Mouse (Mus musculus): Measurements from ENCODE around the gene Opn1mw.
"Not testable (repeated sequence)": the region's sequence is repeated elsewhere in the genome, so short reads cannot be mapped to it uniquely, and the experiment has no call there.

Opn1mw gene

GRCm38 (mm10) chrX:74127164-74127563 is at the start of gene Opn1mw:
Opn1mw (plus strand) TSS chrX:74127464.
- no peak for DNase-seq (ENCODE audit: low spot score)

GRCm38 (mm10) chrX:74084276-74084837 is 42.9 kb upstream of the Opn1mw start:
- no peak for DNase-seq (ENCODE audit: low spot score)

DNA sequence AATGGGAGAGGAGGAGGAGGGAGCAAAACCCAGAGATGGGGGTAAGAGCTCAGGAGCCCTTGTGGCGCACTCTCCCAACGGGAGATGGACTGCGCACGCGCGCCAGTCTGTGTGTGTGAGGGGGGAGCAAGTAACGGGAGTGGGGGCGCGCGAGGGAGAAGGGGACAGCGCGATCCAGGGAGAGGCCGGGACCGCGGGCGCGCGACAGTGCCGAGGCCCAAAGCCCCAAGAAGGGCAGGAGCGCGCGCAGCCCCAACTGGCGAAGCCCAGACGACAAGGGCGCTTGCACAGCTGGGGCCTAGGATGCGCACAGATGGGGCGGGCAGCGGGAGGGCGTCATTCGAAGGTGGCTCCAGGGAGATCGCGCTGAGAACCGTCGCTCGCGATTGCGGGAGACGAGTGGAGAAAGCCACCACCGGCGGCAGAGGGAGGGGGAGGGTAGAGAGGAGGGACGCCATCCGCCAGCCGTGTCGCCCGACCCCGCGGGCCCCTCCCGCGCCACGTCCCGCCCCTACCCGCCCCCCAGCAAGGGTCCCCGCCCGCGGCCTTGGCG is 42.2 kb upstream of the Opn1mw start:
- DNase-seq (ENCODE audit: low spot score): peak; percentile 70

DNA sequence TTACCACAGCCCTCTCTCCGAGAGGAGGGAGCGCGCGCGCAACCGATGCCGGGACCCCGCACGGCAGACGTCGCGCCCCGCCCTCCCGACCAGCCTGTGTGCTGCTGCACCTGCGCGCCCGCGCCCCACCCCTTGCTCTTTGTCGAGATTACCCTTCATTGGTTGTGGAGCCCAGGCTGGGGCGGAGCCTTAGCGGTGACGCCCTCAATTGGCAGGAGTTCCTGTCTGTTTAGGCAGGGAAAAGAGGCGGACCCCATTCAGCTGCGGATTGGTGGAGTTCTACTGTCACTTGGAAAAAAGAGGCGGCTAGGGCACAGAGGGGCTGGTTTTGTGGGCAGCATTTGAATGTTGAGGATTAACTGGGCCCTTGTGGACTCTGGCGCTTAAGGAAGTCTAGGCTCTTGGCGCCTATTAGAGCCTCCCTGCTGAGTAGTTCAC is 41.6 kb upstream of the Opn1mw start:
- DNase-seq (ENCODE audit: low spot score): peak; percentile 98

GRCm38 (mm10) chrX:74095130-74095529 is 32.1 kb upstream of the Opn1mw start:
- no peak for DNase-seq (ENCODE audit: low spot score)

DNA sequence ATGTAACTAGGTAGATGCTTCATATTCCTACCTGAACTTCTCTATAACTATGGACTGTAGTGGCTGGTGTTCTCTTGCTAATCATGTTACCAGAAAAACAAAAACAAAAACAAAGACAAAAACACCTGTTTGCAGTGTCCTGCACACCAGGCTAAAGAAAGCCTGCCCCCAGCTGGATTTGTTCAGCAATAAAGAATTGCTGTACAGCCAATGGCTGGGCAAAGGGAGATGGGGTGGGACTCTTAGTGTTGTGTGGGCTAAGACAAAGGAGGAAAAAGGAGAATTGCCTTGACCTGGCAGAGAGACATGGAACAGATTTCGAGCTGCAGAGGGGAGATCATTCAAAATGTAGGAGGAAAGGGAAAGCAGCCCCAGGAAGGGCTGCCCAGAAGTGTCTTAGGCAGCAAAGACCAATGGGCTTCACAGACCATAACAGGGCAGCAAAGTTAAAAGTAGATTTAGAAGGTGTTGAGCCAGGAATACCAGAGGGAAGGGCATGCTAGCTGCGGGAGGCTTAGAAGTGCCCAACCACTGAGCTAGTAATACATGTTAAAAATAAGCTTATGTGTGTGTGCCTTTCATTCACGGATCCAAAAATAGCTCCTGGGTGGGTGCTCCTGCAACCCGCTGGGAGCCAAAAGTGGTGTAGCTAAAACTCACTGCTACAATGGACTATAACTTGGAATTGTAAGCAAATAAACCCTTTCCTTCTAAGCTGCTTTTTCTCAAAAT is 23.6 kb upstream of the Opn1mw start:
- DNase-seq (ENCODE audit: low spot score): no peak

DNA sequence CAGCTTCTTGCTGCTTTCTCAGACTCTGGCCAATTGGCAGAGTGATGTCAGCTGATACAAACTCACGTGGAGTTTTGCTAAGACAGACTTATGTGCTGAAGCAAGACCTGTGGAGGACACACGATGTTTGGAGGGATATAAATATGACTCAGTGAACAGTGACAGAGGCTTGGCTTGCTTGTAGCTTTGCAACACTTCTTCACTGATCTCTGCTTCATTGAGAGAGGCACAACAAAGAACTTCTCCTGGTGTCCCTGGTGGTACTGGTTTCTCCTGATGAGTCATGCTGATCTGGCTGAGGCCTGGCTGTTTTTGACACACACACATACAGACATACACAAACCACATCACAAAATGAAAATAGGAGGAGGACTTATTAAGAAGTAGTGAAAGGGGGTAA is 21.3 kb upstream of the Opn1mw start:
- DNase-seq (ENCODE audit: low spot score): no peak

GRCm38 (mm10) chrX:74108747-74109146 is 18.5 kb upstream of the Opn1mw start:
- DNase-seq (ENCODE audit: low spot score): no peak

DNA sequence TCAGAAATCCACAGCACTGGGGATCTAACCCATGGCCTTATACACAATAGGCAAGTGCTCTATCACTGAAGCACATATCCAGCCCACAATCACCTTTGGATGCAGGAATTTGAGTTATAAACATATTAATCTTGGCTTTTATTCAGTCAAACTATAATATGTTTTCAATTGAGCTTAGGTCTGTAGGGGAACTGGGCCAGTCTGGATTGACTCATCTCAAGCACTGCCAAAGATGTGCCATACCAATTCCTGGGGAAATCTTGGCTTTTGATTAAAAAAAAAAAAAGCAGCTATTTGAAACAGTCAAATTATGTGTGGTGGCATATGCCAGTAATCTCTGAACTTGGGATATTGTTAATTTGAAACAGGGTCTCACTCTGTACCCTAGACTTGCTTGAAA is 13.2 kb upstream of the Opn1mw start:
- DNase-seq (ENCODE audit: low spot score): no peak

DNA sequence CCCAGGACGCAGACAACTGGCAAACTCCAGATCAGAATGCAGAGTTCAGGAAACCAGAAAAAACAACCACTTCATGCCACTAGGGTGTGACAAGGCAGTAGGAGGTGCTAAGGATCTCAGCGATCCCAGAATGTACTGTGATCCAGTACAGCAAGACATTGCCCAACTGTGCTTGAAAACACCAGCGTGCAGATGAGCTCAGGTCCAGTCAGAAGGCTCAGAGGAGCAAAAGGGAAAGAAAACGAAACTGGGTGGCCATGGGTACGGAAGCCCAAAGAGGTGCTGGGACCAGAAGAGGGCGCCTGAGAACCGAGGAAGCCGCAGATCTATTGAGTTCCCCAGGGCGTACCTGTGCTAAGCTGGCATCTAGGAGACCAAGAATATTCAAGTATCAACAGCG is 11.8 kb upstream of the Opn1mw start:
- DNase-seq (ENCODE audit: low spot score): peak; percentile 63

DNA sequence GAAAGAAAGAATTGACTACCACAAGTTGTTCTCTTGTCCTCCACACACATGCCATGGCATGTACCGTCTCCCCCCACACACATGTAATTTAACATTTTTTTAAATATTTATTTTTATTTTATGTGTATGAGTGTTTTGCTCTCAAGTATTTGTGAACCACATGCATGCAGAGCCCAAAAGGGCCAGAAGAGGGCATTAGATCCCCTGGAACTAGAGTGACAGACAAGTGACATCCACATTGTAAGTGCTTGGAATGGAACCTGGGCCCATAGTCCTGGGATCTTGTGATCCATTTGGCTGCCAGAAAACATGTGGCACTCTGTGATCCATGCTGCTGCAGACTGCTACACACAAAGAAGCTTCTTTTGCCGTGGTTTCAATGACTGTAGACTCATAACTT is 2.3 kb upstream of the Opn1mw start:
- DNase-seq (ENCODE audit: low spot score): peak; percentile 23

DNA sequence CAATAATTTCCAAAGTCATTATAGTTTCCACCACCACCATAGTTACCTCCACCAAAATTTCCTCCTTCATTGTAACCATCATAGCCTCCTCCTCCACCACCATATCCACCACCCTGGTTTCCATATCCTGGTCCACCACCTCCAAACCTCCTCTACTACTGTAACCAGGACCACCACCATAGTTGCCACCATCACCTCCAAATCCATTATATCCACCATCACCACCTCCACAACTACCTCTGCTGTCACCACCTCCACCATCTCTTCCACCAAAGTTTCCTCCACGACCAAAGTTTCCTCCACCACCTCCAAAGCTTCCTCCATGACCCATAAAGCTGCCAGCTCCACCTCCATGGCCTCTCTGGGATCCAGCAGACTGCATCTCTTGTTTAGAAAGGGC is 8.0 kb downstream of the Opn1mw start, which contains the start of gene Mecp2:
Gene Mecp2 (minus strand): TSS at position 101 of the 400 bp plus-strand sequence.
- not testable (repeated sequence) for DNase-seq (ENCODE audit: low spot score)

GRCm38 (mm10) chrX:74167738-74168137 is 40.5 kb downstream of the Opn1mw start, which contains the start of gene Tex28:
Tex28 (minus strand) TSS chrX:74167838.
- no peak for DNase-seq (ENCODE audit: low spot score)

- DNase-seq (ENCODE audit: low spot score): no peak
Observed at GRCm38 (mm10) chrX:74176959-74177358, 49.7 kb downstream of the Opn1mw start, which contains the start of gene Tktl1. Tktl1 (plus strand) TSS chrX:74177259.

All from T-cell, adult 2 months (primary cell).